16 mouse cellular contexts compared by ENCODE assay signal in genomic region chr16:18785025-18785424, GRCm38 (mm10). TPM values are rescaled to one million over a fixed set of nuclear protein-coding genes. Genes with fewer than 3 reads are reported as not detected.
"Had no signal": no experiment of that assay in that cellular context is flagged by ENCODE, and none has a peak within 500 bp of the region (broad histone marks: within the 10 kb centered on the region; RNA-seq: fewer than 3 reads in every experiment).

No protein-coding gene starts in this region.

- H3K27ac ChIP-seq: left cerebral cortex, adult 2 months; limb, embryonic 10.5 days; midbrain, embryonic 12.5 days had no signal

- ATAC-seq: lung, postnatal 0 days had no signal

- H3K9me3 ChIP-seq: limb, embryonic 10.5 days; midbrain, embryonic 12.5 days had no signal

- H3K4me1 ChIP-seq: limb, embryonic 10.5 days; midbrain, embryonic 12.5 days had no signal

- H3K9ac ChIP-seq: midbrain, embryonic 12.5 days had no signal

- H3K4me3 ChIP-seq: left cerebral cortex, adult 2 months; limb, embryonic 10.5 days; midbrain, embryonic 12.5 days had no signal

- H3K4me2 ChIP-seq: midbrain, embryonic 12.5 days had no signal

- DNase-seq: kidney, adult 18-20 months; kidney, postnatal 10 days; lung, adult 2 months; lung, postnatal 36 days; right cerebral cortex, postnatal 14 days; thymus, postnatal 36 days had no signal

RNA-seq across cellular contexts. Expression of gene Cldn5, which starts 8.4 kb away (rescaled TPM):
- total RNA-seq: megakaryocyte, adult 5-6 weeks had no signal

RNA-seq across cellular contexts. Expression of gene Gm28539, which starts 51.4 kb away (rescaled TPM):
- total RNA-seq: megakaryocyte, adult 5-6 weeks; midbrain, postnatal 0 days had no signal
- polyA plus RNA-seq: kidney, embryonic 14.5 days; limb, embryonic 10.5 days; lung, postnatal 0 days; midbrain, embryonic 12.5 days; neural tube, embryonic 14.5 days; stomach, embryonic 16.5 days; thymus, postnatal 0 days had no signal
